Mouse (Mus musculus) MEL (cell line): ENCODE data around the gene Myo9b. TPM values are rescaled to one million over a fixed set of nuclear protein-coding genes. Genes with fewer than 3 reads are reported as not detected.
A peak's percentile ranks its signal among the peaks of the same experiment; 100 is the strongest.

Experiments used
- DNase-seq: peaks from one replicate; pipeline ENCODE4 v3.0.0; 2011; ENCODE audit warnings: low read depth, low spot score
- H3K27ac ChIP-seq: 2 replicates; pipeline ENCODE4 v1.5.1; 2012; ENCODE audit warnings: low read depth, mild to moderate bottlenecking, control low read depth, low read length, moderate library complexity; ENCODE audit not compliant: control insufficient read depth
- H3K27me3 ChIP-seq, 2 experiments: fragments of 150-350 bp in 1 of 2; sonication (generic) in 1 of 2; 2 replicates each; pipeline ENCODE4 v1.6.1; 2012; ENCODE audit warnings: low read length in 2 of 2, mild to moderate bottlenecking in 2 of 2, improper control_type of control experiment in 1 of 2, moderate library complexity in 1 of 2; ENCODE audit not compliant: insufficient read depth in 2 of 2, control insufficient read depth in 1 of 2
- H3K36me3 ChIP-seq, 2 experiments: 2 replicates each; pipeline ENCODE4 v1.6.1; 2012 to 2014; ENCODE audit warnings: low read length in 2 of 2, improper control_type of control experiment in 1 of 2, inconsistent platforms in 1 of 2, mild to moderate bottlenecking in 1 of 2; ENCODE audit not compliant: insufficient read depth in 2 of 2, control insufficient read depth in 1 of 2
- H3K4me1 ChIP-seq, 2 experiments: fragments of 150-350 bp in 1 of 2; sonication (generic) in 1 of 2; 2 replicates each; pipeline ENCODE4 v1.6.1; 2012; ENCODE audit warnings: low read length in 2 of 2, improper control_type of control experiment in 1 of 2, mild to moderate bottlenecking in 1 of 2; ENCODE audit not compliant: insufficient read depth in 2 of 2, control insufficient read depth in 1 of 2
- H3K4me3 ChIP-seq, 2 experiments: fragments of 150-350 bp in 1 of 2; sonication (generic) in 1 of 2; 2 replicates each; pipeline ENCODE4 v1.5.1; 2012; ENCODE audit warnings: low read depth in 2 of 2, low read length in 2 of 2, mild to moderate bottlenecking in 2 of 2, moderate library complexity in 2 of 2, control low read depth in 1 of 2, improper control_type of control experiment in 1 of 2; ENCODE audit not compliant: control insufficient read depth in 1 of 2, insufficient read depth in 1 of 2
- H3K79me2 ChIP-seq: 2 replicates; pipeline ENCODE4 v1.6.1; 2012; ENCODE audit warnings: mild to moderate bottlenecking, low read length, moderate library complexity; ENCODE audit not compliant: control insufficient read depth, poor library complexity, insufficient read depth
- H3K9ac ChIP-seq: 2 replicates; pipeline ENCODE4 v1.6.1; 2012; ENCODE audit warnings: low read depth, mild to moderate bottlenecking, control low read depth, low read length, moderate library complexity; ENCODE audit not compliant: control insufficient read depth, poor library complexity, severe bottlenecking
- H3K9me3 ChIP-seq: fragments of 150-350 bp; sonication (generic); replicated peaks from 2 replicates; pipeline ENCODE4 v1.6.1; 2012; ENCODE audit warnings: mild to moderate bottlenecking, low read length, improper control_type of control experiment, moderate library complexity; ENCODE audit not compliant: insufficient read depth
- BHLHE40 ChIP-seq: IDR thresholded peaks from 2 replicates; pipeline ENCODE4 v1.6.1; 2012; ENCODE audit warnings: low read depth, mild to moderate bottlenecking, inconsistent platforms, low read length, improper control_type of control experiment, borderline replicate concordance
- CTCF ChIP-seq, 3 experiments: IDR thresholded peaks in 2 of 3; conservative IDR thresholded peaks in 1 of 3; 2 replicates each; pipeline ENCODE4 v1.5.1; 2011 to 2012; ENCODE audit warnings: low read length in 3 of 3, low read depth in 2 of 3, mild to moderate bottlenecking in 2 of 3, improper control_type of control experiment in 1 of 3, inconsistent platforms in 1 of 3, mixed read lengths in 1 of 3, moderate library complexity in 1 of 3; ENCODE audit not compliant: control insufficient read depth in 1 of 3, insufficient read depth in 1 of 3, poor library complexity in 1 of 3, severe bottlenecking in 1 of 3
- ELF1 ChIP-seq: IDR thresholded peaks from 2 replicates; pipeline ENCODE4 v1.6.1; 2014; ENCODE audit warnings: low read depth, mild to moderate bottlenecking, inconsistent platforms, low read length, improper control_type of control experiment, moderate library complexity
- ETS1 ChIP-seq: IDR thresholded peaks from 2 replicates; pipeline ENCODE4 v1.6.1; 2012; ENCODE audit warnings: low read depth, mild to moderate bottlenecking, inconsistent platforms, low read length, improper control_type of control experiment, moderate library complexity
- GABPA ChIP-seq: IDR thresholded peaks from 2 replicates; pipeline ENCODE4 v1.6.1; 2012; ENCODE audit warnings: low read depth, mild to moderate bottlenecking, inconsistent platforms, low read length, improper control_type of control experiment, moderate library complexity
- HCFC1 ChIP-seq: IDR thresholded peaks from 2 replicates; pipeline ENCODE4 v1.6.1; 2012; ENCODE audit warnings: low read depth, mild to moderate bottlenecking, inconsistent platforms, low read length, improper control_type of control experiment, moderate library complexity
- JUND ChIP-seq: IDR thresholded peaks from 2 replicates; pipeline ENCODE4 v1.6.1; 2011; ENCODE audit warnings: low read depth, mild to moderate bottlenecking, improper control_type of control experiment, low read length
- MEF2A ChIP-seq: IDR thresholded peaks from 2 replicates; pipeline ENCODE4 v1.6.1; 2014; ENCODE audit warnings: low read depth, mild to moderate bottlenecking, inconsistent platforms, low read length, improper control_type of control experiment; ENCODE audit not compliant: poor library complexity, insufficient replicate concordance, severe bottlenecking; ENCODE audit errors: extremely low read depth
- MXI1 ChIP-seq: IDR thresholded peaks from 2 replicates; pipeline ENCODE4 v1.6.1; 2011; ENCODE audit warnings: mild to moderate bottlenecking, low read depth, low read length, improper control_type of control experiment
- MYB ChIP-seq: IDR thresholded peaks from 2 replicates; pipeline ENCODE4 v1.6.1; 2011; ENCODE audit warnings: mild to moderate bottlenecking, low read depth, low read length, improper control_type of control experiment
- MYC ChIP-seq: IDR thresholded peaks from 2 replicates; pipeline ENCODE4 v1.6.1; 2011; ENCODE audit warnings: low read depth, mild to moderate bottlenecking, low read length, improper control_type of control experiment, moderate library complexity
- NELFE ChIP-seq: IDR thresholded peaks from 2 replicates; pipeline ENCODE4 v1.6.1; 2011; ENCODE audit warnings: low read depth, low read length, improper control_type of control experiment
- POLR2A ChIP-seq, 2 experiments: IDR thresholded peaks; 2 replicates each; pipeline ENCODE4 v1.6.1; 2011 to 2012; ENCODE audit warnings: low read length in 2 of 2, mild to moderate bottlenecking in 2 of 2, control low read depth in 1 of 2, improper control_type of control experiment in 1 of 2, low read depth in 1 of 2, moderate library complexity in 1 of 2; ENCODE audit not compliant: control insufficient read depth in 1 of 2, insufficient read depth in 1 of 2, poor library complexity in 1 of 2
- POLR2AphosphoS2 ChIP-seq: IDR thresholded peaks from 2 replicates; pipeline ENCODE4 v1.6.1; 2011; ENCODE audit warnings: low read length, improper control_type of control experiment
- RAD21 ChIP-seq: IDR thresholded peaks from 2 replicates; pipeline ENCODE4 v1.6.1; 2011; ENCODE audit warnings: mild to moderate bottlenecking, low read depth, low read length, improper control_type of control experiment
- RCOR1 ChIP-seq: IDR thresholded peaks from 2 replicates; pipeline ENCODE4 v1.6.1; 2012; ENCODE audit warnings: low read depth, mild to moderate bottlenecking, inconsistent platforms, low read length, improper control_type of control experiment
- SIN3A ChIP-seq: IDR thresholded peaks from 2 replicates; pipeline ENCODE4 v1.6.1; 2012; ENCODE audit warnings: low read length, improper control_type of control experiment, inconsistent platforms
- SMC3 ChIP-seq: IDR thresholded peaks from 2 replicates; pipeline ENCODE4 v1.6.1; 2011; ENCODE audit warnings: low read depth, low read length, improper control_type of control experiment
- TAL1 ChIP-seq: IDR thresholded peaks from 2 replicates; pipeline ENCODE4 v1.6.1; 2012; ENCODE audit warnings: mild to moderate bottlenecking, inconsistent platforms, low read length, moderate library complexity, mixed read lengths
- TBP ChIP-seq: IDR thresholded peaks from 2 replicates; pipeline ENCODE4 v1.8.0; 2011; ENCODE audit warnings: low read depth, low read length, improper control_type of control experiment
- TCF12 ChIP-seq: IDR thresholded peaks from 2 replicates; pipeline ENCODE4 v1.6.1; 2014; ENCODE audit warnings: low read depth, mild to moderate bottlenecking, inconsistent platforms, low read length, improper control_type of control experiment, moderate library complexity
- USF2 ChIP-seq, 2 experiments: IDR thresholded peaks; 2 replicates each; pipeline ENCODE4 v1.6.1; 2011 to 2012; ENCODE audit warnings: improper control_type of control experiment in 2 of 2, low read length in 2 of 2, borderline replicate concordance in 1 of 2, inconsistent platforms in 1 of 2, low read depth in 1 of 2, mild to moderate bottlenecking in 1 of 2; ENCODE audit not compliant: insufficient read depth in 1 of 2
- ZMIZ1 ChIP-seq: IDR thresholded peaks from 2 replicates; pipeline ENCODE4 v1.6.1; 2012; ENCODE audit warnings: low read depth, mild to moderate bottlenecking, inconsistent platforms, low read length, improper control_type of control experiment, moderate library complexity
- ZNF384 ChIP-seq: IDR thresholded peaks from 2 replicates; pipeline ENCODE4 v1.6.1; 2012; ENCODE audit warnings: low read depth, mild to moderate bottlenecking, inconsistent platforms, low read length, improper control_type of control experiment
- polyA plus RNA-seq, 2 experiments: library from polyadenylated mRNA; stranded (reverse) in 1 of 2; unstranded in 1 of 2; fragments of >175 nt in 1 of 2; fragments of >200 nt in 1 of 2; gene quantifications; 2 replicates each; pipeline versions ENCODE4 v1.2.1 to v1.2.4; 2012; ENCODE audit warnings: low replicate concordance in 2 of 2, low read depth in 1 of 2; ENCODE audit not compliant: insufficient read length in 2 of 2, insufficient read depth in 1 of 2, missing spikeins in 1 of 2
- total RNA-seq: library from RNA; depleted of rRNA; stranded (reverse); fragments of 300-350 nt; gene quantifications from 2 replicates; pipeline ENCODE4 v1.2.3, GENCODE M21; 2012

The Myo9b gene
- total and polyA plus RNA-seq, 3 experiments, result 35.8 to 54.8 (median 52.3) TPM

DNA sequence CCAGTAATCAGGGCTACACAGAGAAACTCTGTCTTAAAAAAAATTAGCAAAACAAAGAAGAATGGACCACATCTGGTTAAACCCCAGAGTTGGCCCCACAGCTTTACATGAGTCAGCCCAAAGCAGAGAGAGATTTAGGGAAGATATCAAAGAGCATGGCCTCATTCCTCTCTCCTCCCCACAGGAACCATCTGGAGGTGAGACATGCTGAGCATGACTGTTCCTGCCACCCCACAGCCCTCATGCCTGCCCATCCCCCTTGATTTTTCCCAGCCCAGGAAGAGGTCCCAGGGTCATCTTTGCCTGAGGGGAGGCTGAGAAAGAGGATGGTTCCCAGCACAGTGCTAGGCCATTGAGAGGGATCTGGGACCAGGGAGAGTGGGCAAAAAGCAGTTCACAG is 95.9 kb downstream of the Myo9b start:
- Histone ChIP-seq H3K36me3 (peaks cover 0 to 9% of the 10 kb centered on the region in 2 experiments; a peak in 2 of 4 replicates), H3K9me3 (no peaks in the 10 kb centered on the region), H3K27ac (0 out of 2 replicates have a peak overlapping the region, but pooled peaks have one; percentile 43), H3K27me3 (no peaks in the 10 kb centered on the region), H3K79me2 (peaks cover 6% of the 10 kb centered on the region; the same call in 1 of the 2 replicates), H3K9ac (no peak overlapping the region; the same call in 1 of the 2 replicates), H3K4me1 (peaks cover 0 to 11% of the 10 kb centered on the region in 2 experiments; a peak in 2 of 4 replicates), H3K4me3 (no peak overlapping the region)
- no peak for TF ChIP-seq RAD21
- TF ChIP-seq RCOR1, result no peak
- TF ChIP-seq ZMIZ1, result no peak
- TF ChIP-seq HCFC1, result no peak
- TF ChIP-seq MEF2A, result no peak
- TF ChIP-seq POLR2A (IDR thresholded peaks at IDR 0.05; ENCODE audit: control insufficient read depth in 1 of 2, insufficient read depth in 1 of 2, low read depth in 1 of 2, low read length in 2 of 2, poor library complexity in 1 of 2), result no peak
- DNase-seq, result peak; percentile 37

DNA sequence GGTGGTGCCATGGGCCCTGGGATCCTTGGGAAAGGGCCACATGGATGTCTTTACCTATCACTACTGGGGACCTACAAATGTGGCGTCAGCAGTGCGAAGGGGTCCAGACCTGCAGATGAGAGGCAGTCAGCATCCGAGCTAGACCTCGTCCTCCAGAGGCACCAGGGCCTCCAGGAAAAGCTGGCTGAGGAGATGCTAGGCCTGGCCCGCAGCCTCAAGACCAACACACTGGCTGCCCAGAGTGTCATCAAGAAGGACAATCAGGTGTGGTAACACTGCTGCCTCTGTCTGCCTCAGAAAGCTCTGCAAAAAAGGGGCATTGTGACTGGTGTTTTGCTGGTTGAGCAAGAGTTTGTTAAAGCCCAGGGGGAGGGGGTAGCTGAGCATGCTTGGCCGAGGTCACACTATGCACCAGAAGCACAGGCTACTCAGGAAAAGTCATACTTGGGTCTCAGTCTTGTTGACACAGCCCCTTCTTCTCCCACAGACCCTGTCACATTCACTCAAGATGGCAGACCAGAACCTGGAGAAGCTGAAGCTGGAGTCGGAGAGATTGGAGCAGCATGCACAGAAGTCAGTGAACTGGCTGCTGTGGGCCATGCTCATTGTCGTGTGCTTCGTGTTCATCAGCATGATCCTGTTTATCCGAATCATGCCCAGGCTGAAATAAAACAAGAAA is 96.7 kb downstream of the Myo9b start:
- DNase-seq, result no peak
- no peaks in the 10 kb centered on the region for H3K9me3 ChIP-seq
- peaks cover 6% of the 10 kb centered on the region; the same call in 1 of the 2 replicates for H3K79me2 ChIP-seq
- H3K9ac ChIP-seq, result no peak overlapping the region
- peaks cover 0 to 9% of the 10 kb centered on the region in 2 experiments; a peak in 2 of 4 replicates for H3K36me3 ChIP-seq
- H3K27me3 ChIP-seq, result no peaks in the 10 kb centered on the region
- peaks cover 0 to 11% of the 10 kb centered on the region in 2 experiments; a peak in 2 of 4 replicates for H3K4me1 ChIP-seq
- no peak overlapping the region for H3K27ac ChIP-seq
- no peak overlapping the region for H3K4me3 ChIP-seq
- TF ChIP-seq BHLHE40 (no peak), MXI1 (no peak), ELF1 (no peak)

DNA sequence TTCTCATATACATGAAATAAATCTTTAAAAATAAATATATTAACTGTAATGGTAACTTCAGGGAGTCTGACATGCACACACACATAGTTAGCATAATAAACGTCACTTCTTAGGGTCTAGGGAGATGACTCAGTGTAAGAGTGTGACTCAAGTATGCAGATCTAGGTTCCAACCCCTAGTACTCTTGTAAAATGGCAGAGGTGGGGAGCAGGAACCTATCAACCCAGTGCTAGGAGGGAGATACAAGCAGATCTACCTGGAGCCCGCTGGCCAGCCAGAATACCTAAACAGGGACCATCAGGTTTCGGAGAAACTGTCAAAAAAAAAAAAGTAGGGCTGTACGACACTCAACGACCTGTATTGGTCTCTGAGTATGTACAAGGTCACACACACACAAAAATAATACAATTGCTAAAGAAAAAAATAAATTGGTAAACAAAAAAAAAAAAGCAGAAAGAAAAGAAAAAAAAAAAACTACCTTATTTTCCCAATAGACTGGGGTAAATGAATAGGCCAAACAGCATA is 98.3 kb downstream of the Myo9b start:
- Histone ChIP-seq H3K4me1 (peaks cover 0 to 11% of the 10 kb centered on the region in 2 experiments; a peak in 2 of 4 replicates), H3K27ac (peak overlapping the region; percentile 92), H3K9me3 (no peaks in the 10 kb centered on the region), H3K36me3 (peaks cover 0 to 9% of the 10 kb centered on the region in 2 experiments; a peak in 2 of 4 replicates), H3K79me2 (peaks cover 6% of the 10 kb centered on the region; the same call in 1 of the 2 replicates), H3K27me3 (no peaks in the 10 kb centered on the region), H3K4me3 (peak overlapping the region; percentile 36 to 65), H3K9ac (peak overlapping the region; percentile 78)
- DNase-seq, result peak; percentile 83
- TF ChIP-seq ZMIZ1 (no peak), SIN3A (peak; percentile 92), MYB (no peak), TAL1 (no peak), SMC3 (no peak), NELFE (no peak), TCF12 (no peak), CTCF (IDR thresholded peaks at IDR 0.05 in 2 of 3, conservative IDR thresholded peaks at IDR 0.05 in 1 of 3; ENCODE audit: control insufficient read depth in 1 of 3, insufficient read depth in 1 of 3, low read depth in 2 of 3, low read length in 3 of 3, poor library complexity in 1 of 3, severe bottlenecking in 1 of 3) (no peak), USF2 (IDR thresholded peaks at IDR 0.05; ENCODE audit: borderline replicate concordance in 1 of 2, insufficient read depth in 1 of 2, low read depth in 1 of 2, low read length in 2 of 2) (no peak), TBP (no peak), ZNF384 (peak; percentile 79), MYC (peak; percentile 85; the same call in 1 of the 2 replicates), GABPA (no peak), ETS1 (no peak; the same call in 1 of the 2 replicates), ELF1 (no peak), POLR2AphosphoS2 (peak; percentile 73), JUND (no peak), BHLHE40 (no peak)
